Mouse (Mus musculus) embryonic facial prominence, embryonic 14.5 days (tissue): ENCODE measurements around the gene Rbm20. TPM values are rescaled to one million over a fixed set of nuclear protein-coding genes. Genes with fewer than 3 reads are reported as not detected.
A peak's percentile ranks its signal among the peaks of the same experiment; 100 is the strongest.
"Not testable (repeated sequence)": the region's sequence is repeated elsewhere in the genome, so short reads cannot be mapped to it uniquely, and the experiment has no call there.

Source experiments
- ATAC-seq: fragments of 200-750 bp; cut with Nextera tagmentation; 2 replicates; pipeline ENCODE4 v1.8.0; 2017; ENCODE audit warnings: low read depth, moderate number of reproducible peaks, moderate TSS enrichment
- DNase-seq: peaks from one replicate; pipeline ENCODE4 v3.0.0-alpha.2; 2015; ENCODE audit warnings: low spot score
- H3K27ac ChIP-seq: fragments of 300-500 bp; sonication (generic); replicated peaks from 2 replicates; pipeline ENCODE4 v1.5.1; 2014; ENCODE audit warnings: low read depth, mild to moderate bottlenecking, low read length, moderate library complexity
- H3K27me3 ChIP-seq: fragments of 300-500 bp; sonication (generic); replicated peaks from 2 replicates; pipeline ENCODE4 v1.6.1; 2014; ENCODE audit warnings: low read length; ENCODE audit not compliant: control insufficient read depth, insufficient read depth
- H3K36me3 ChIP-seq: fragments of 300-500 bp; sonication (generic); 2 replicates; pipeline ENCODE4 v1.6.1; 2014; ENCODE audit warnings: low read length, mixed read lengths; ENCODE audit not compliant: control insufficient read depth, insufficient read depth
- H3K4me1 ChIP-seq: fragments of 300-500 bp; sonication (generic); 2 replicates; pipeline ENCODE4 v1.6.1; 2014; ENCODE audit warnings: antibody characterized with exemption, low read length; ENCODE audit not compliant: control insufficient read depth, insufficient read depth
- H3K4me2 ChIP-seq: fragments of 300-500 bp; sonication (generic); 2 replicates; pipeline ENCODE4 v1.6.1; 2014; ENCODE audit warnings: low read depth, mild to moderate bottlenecking, low read length, moderate library complexity, mixed read lengths
- H3K4me3 ChIP-seq: fragments of 300-500 bp; sonication (generic); 2 replicates; pipeline ENCODE4 v1.5.1; 2014; ENCODE audit warnings: low read depth, mild to moderate bottlenecking, low read length
- H3K9ac ChIP-seq: fragments of 300-500 bp; sonication (generic); 2 replicates; pipeline ENCODE4 v1.6.1; 2014; ENCODE audit warnings: low read depth, mild to moderate bottlenecking, low read length, moderate library complexity, mixed read lengths
- H3K9me3 ChIP-seq: fragments of 300-500 bp; sonication (generic); 2 replicates; pipeline ENCODE4 v1.6.1; 2016; ENCODE audit warnings: low read length; ENCODE audit not compliant: control insufficient read depth
- WGBS: fragments of 180-500 bp; shearing (Covaris S2); extraction: QIAGEN DNeasy Blood & Tissue Kit; methylation state at CpG from one replicate; pipeline ENCODE4 v1.1.7; 2014; 5-methylcytosine and 5-hydroxymethylcytosine counted together
- polyA plus RNA-seq: library from polyadenylated mRNA; unstranded; fragments of >200 nt; fragmentation: Nextera tagmentation; extraction: Ambion mirVana; gene quantifications from 2 replicates; pipeline ENCODE4 v1.2.1, GENCODE M21; 2014

Gene Rbm20
- polyA plus RNA-seq, 1 experiment from 2014 or later, result 5.9 TPM

- Histone ChIP-seq H3K4me2 (peak overlapping the region; percentile 71), H3K4me3 (peak overlapping the region; percentile 96), H3K9me3 (no peaks in the 10 kb centered on the region), H3K36me3 (0 out of 2 replicates have a peak, but pooled peaks cover 4% of the 10 kb centered on the region), H3K9ac (peak overlapping the region; percentile 96), H3K27ac (peak overlapping the region; percentile 96), H3K27me3 (no peaks in the 10 kb centered on the region), H3K4me1 (peaks cover 33% of the 10 kb centered on the region)
- ATAC-seq (peak; percentile 66), DNase-seq (peak; percentile 86)
- under 1% methylated on average over 24 of the region's 83 CpGs for WGBS
Measured at GRCm38 (mm10) chr19:53903507-53904321, 226.6 kb downstream of the Rbm20 start.

GRCm38 (mm10) chr19:53904833-53905480, 227.9 kb downstream of the Rbm20 start:
- H3K27ac ChIP-seq, result peak overlapping the region; percentile 96; the same call in 1 of the 2 replicates
- peaks cover 14% of the 10 kb centered on the region for H3K36me3 ChIP-seq
- WGBS, result 56% methylated on average over 7 of the region's 7 CpGs
- H3K27me3 ChIP-seq, result no peaks in the 10 kb centered on the region
- peak overlapping the region; percentile 96 for H3K4me3 ChIP-seq
- H3K4me1 ChIP-seq, result peaks cover 23% of the 10 kb centered on the region
- peak overlapping the region; percentile 71 for H3K4me2 ChIP-seq
- ATAC-seq, result no peak
- peak overlapping the region; percentile 96 for H3K9ac ChIP-seq
- H3K9me3 ChIP-seq, result 0 out of 2 replicates have a peak, but pooled peaks cover 4% of the 10 kb centered on the region
- DNase-seq, result no peak

- Histone ChIP-seq H3K27ac (no peak overlapping the region), H3K4me3 (peak overlapping the region; percentile 96; the same call in 1 of the 2 replicates), H3K9ac (no peak overlapping the region), H3K9me3 (peaks cover 9% of the 10 kb centered on the region; the same call in 1 of the 2 replicates), H3K36me3 (peaks cover 26% of the 10 kb centered on the region), H3K27me3 (no peaks in the 10 kb centered on the region), H3K4me1 (peaks cover 21% of the 10 kb centered on the region), H3K4me2 (peak overlapping the region; percentile 71)
- ATAC-seq (no peak), DNase-seq (no peak)
- WGBS, result 54% methylated on average over 6 of the region's 6 CpGs
Measured at GRCm38 (mm10) chr19:53906033-53906702, 229.1 kb downstream of the Rbm20 start.

- not testable (repeated sequence) for H3K9ac ChIP-seq, H3K27me3 ChIP-seq, ATAC-seq, H3K27ac ChIP-seq, H3K9me3 ChIP-seq, H3K4me2 ChIP-seq, H3K4me3 ChIP-seq, DNase-seq
- Histone ChIP-seq H3K4me1 (peaks cover 20% of the 10 kb centered on the region), H3K36me3 (peaks cover 29% of the 10 kb centered on the region)
Measured at GRCm38 (mm10) chr19:53906703-53907070, 229.6 kb downstream of the Rbm20 start.

GRCm38 (mm10) chr19:53914950-53915349, 237.8 kb downstream of the Rbm20 start:
- no peak overlapping the region for H3K4me2 ChIP-seq
- no peak overlapping the region for H3K27ac ChIP-seq
- H3K9ac ChIP-seq, result no peak overlapping the region
- H3K4me1 ChIP-seq, result no peaks in the 10 kb centered on the region
- DNase-seq (no peak), ATAC-seq (no peak)
- H3K4me3 ChIP-seq, result no peak overlapping the region
- 95% methylated on average over 4 of the region's 4 CpGs for WGBS
- peaks cover 94% of the 10 kb centered on the region for H3K36me3 ChIP-seq
- no peaks in the 10 kb centered on the region for H3K27me3 ChIP-seq
- H3K9me3 ChIP-seq, result peaks cover 5% of the 10 kb centered on the region; the same call in 1 of the 2 replicates

Other genes starting within 250 kb of the Rbm20 start
- gene Dusp5, start 148.2 kb upstream of the Rbm20 start, polyA plus RNA-seq, result 2.2 and 3.3 TPM in 2 replicates
- gene Nutf2-ps1, start 88.2 kb upstream of the Rbm20 start, polyA plus RNA-seq, result 269 and 273 TPM in 2 replicates
- 58.4 and 62.4 TPM in 2 replicates for gene Smc3, start 76.9 kb upstream of the Rbm20 start, polyA plus RNA-seq
- gene Pdcd4, start 214.9 kb downstream of the Rbm20 start, polyA plus RNA-seq, result 80.5 and 87.2 TPM in 2 replicates